Mouse (Mus musculus): ENCODE results near the gene Slc10a1. TPM values are rescaled to one million over a fixed set of nuclear protein-coding genes. Genes with fewer than 3 reads are reported as not detected.
"Not testable (repeated sequence)": the region's sequence is repeated elsewhere in the genome, so short reads cannot be mapped to it uniquely, and the experiment has no call there.

The Slc10a1 gene
- polyA plus RNA-seq, 1 experiment from 2014 or later = 0.68 TPM

DNA sequence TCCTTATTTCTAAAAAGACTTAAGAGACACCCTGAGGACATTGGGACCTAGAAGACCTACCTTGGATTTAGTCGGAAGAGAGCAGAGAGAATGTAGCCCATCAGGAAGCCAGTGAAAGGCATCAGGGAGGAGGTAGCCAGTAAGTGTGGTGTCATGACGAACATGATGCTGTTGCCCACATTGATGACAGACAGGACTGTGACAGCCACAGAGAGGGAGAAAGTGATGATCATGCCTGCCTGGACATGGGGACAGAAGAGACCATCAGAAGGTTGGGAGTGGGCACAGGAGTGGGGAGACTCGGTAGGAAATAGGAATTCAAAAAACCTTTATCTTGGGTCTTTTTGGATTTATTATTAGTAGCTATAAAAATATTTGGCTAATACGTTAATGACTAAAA is 10.5 kb downstream of the Slc10a1 start:
- H3K36me3 ChIP-seq = peaks cover 77% of the 10 kb centered on the region
- WGBS = 87% methylated on average over 4 of the region's 4 CpGs
- H3K4me1 ChIP-seq = no peaks in the 10 kb centered on the region
- no peaks in the 10 kb centered on the region for H3K9me3 ChIP-seq (replicated peaks)
- no peak for DNase-seq (ENCODE audit: low spot score)
- H3K27me3 ChIP-seq (ENCODE audit: low read depth, poor library complexity, severe bottlenecking) = no peaks in the 10 kb centered on the region
- no peak overlapping the region for H3K4me3 ChIP-seq
- no peak overlapping the region for H3K27ac ChIP-seq

DNA sequence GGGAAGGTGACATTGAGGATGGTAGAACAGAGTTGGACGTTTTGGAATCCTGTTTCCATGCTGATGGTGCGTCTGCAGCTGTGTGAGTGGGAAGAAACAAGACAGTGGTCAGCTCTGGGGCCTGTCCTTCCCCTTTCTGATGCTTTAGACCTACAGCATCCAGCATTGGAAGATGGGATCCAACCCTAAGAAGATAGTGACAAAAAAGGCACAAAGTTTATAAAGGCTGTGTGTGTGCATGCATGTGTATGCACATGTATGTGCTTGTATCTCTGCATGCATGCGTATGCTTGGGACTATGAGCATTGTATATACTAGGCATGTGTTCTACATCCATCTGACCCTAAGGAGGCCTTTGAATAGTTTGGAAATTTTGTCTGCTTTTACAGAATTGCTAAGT is 12.5 kb downstream of the Slc10a1 start:
- H3K27ac ChIP-seq = no peak overlapping the region
- no peaks in the 10 kb centered on the region for H3K27me3 ChIP-seq (ENCODE audit: low read depth, poor library complexity, severe bottlenecking)
- H3K9me3 ChIP-seq (replicated peaks) = no peaks in the 10 kb centered on the region
- H3K4me1 ChIP-seq = no peaks in the 10 kb centered on the region
- peaks cover 92% of the 10 kb centered on the region for H3K36me3 ChIP-seq
- DNase-seq (ENCODE audit: low spot score) = no peak
- H3K4me3 ChIP-seq = no peak overlapping the region
- WGBS = 92% methylated on average over 3 of the region's 3 CpGs

DNA sequence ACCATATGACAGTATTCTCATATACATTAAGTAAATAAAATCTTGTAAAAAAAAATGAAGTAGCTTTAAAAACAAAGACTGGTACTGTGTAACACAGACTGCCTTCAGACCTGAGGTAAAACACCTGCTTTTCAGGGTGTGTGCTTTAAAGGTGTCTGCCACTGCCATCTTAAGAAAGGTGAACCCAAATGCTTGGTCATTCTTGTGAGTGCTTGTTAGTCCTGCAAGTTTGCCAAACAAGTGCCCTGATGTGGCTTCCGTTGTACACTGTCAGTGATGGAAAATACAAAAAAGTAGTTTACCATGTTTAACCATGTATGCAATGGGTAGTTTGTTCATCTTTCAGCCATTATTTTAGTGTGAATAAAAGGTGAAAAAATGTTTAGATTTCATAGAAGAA is 16.0 kb downstream of the Slc10a1 start:
- 96% methylated on average over 1 of the region's 1 CpGs for WGBS
- H3K27me3 ChIP-seq (ENCODE audit: low read depth, poor library complexity, severe bottlenecking) = no peaks in the 10 kb centered on the region
- no peaks in the 10 kb centered on the region for H3K9me3 ChIP-seq (replicated peaks)
- no peak for DNase-seq (ENCODE audit: low spot score)
- H3K4me1 ChIP-seq = no peaks in the 10 kb centered on the region
- no peak overlapping the region for H3K4me3 ChIP-seq
- peaks cover 97% of the 10 kb centered on the region for H3K36me3 ChIP-seq
- no peak overlapping the region for H3K27ac ChIP-seq

DNA sequence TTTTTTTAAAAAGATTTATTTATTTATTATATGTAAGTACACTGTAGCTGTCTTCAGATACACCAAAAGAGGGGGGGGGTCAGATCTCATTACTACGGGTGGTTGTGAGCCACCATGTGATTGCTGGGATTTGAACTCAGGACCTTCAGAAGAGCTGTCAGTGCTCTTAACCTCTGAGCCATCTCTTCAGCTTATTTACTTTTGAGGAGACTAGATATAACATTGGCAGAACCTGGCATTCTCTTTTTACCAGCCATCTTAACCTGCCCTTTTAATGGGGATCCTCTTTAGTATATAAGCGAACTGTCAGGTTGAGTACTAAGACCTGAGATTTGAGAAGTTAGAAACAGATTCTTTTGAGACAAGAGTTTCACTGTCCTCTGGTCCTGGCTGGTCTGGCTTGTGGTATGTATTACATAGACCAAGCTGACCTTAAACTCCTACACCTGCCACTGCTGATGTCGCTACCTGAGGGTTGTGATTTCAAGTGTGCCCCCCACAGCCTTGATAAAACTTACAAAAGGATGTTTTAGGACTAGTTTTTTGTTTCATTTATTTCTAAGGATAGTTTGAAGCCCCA is 16.8 kb downstream of the Slc10a1 start:
- no peak for DNase-seq (ENCODE audit: low spot score)
- Histone ChIP-seq H3K27ac (no peak overlapping the region), H3K9me3 (replicated peaks) (no peaks in the 10 kb centered on the region), H3K4me1 (no peaks in the 10 kb centered on the region), H3K36me3 (peaks cover 97% of the 10 kb centered on the region), H3K4me3 (no peak overlapping the region), H3K27me3 (ENCODE audit: low read depth, poor library complexity, severe bottlenecking) (no peaks in the 10 kb centered on the region)
- WGBS = 95% methylated on average over 3 of the region's 3 CpGs

DNA sequence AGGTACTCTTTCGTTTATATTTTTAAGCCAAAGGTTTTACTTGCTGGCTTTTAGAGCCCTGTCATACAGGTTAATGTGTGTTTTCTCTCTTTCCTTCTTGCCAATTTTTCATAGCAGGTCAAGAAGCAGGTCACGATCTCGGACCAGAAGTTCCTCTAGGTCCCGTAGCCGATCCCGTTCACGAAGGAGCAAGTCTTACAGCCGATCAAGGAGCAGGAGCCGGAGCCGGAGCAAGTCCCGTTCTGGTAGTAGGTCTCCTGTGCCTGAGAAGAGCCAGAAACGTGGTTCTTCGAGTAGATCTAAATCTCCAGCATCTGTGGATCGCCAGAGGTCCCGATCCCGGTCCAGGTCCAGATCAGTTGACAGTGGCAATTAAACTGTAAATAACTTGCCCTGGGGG is 18.9 kb downstream of the Slc10a1 start:
- not testable (repeated sequence) for H3K4me1 ChIP-seq; H3K9me3 ChIP-seq (replicated peaks); H3K4me3 ChIP-seq; DNase-seq (ENCODE audit: low spot score); H3K27me3 ChIP-seq (ENCODE audit: low read depth, poor library complexity, severe bottlenecking); H3K27ac ChIP-seq
- 94% methylated on average over 16 of the region's 16 CpGs for WGBS
- H3K36me3 ChIP-seq = peaks cover 80% of the 10 kb centered on the region

DNA sequence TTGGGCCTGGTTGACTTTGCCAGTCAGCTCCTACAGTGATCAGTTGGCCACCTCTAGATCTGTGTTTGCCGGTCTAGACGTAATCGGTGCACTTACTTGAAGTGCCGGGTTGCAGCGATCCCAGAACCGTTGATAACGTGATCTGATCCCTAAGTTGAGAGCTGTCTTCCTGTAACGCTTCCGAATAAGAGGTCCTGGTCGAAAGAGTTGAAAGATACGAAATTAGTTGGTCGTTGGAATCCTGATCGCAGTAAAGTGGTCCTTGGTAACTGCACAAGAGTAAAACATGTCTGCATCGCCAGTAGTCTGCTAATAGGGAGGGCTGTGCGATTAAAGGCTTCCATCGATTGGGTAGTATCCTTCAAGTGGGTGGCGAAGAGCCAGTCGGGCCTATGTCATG is 20.3 kb downstream of the Slc10a1 start:
- 95% methylated on average over 18 of the region's 18 CpGs for WGBS
- Histone ChIP-seq H3K36me3 (peaks cover 66% of the 10 kb centered on the region), H3K4me3 (no peak overlapping the region), H3K4me1 (no peaks in the 10 kb centered on the region), H3K27me3 (ENCODE audit: low read depth, poor library complexity, severe bottlenecking) (no peaks in the 10 kb centered on the region), H3K27ac (no peak overlapping the region), H3K9me3 (replicated peaks) (no peaks in the 10 kb centered on the region)
- no peak for DNase-seq (ENCODE audit: low spot score)

DNA sequence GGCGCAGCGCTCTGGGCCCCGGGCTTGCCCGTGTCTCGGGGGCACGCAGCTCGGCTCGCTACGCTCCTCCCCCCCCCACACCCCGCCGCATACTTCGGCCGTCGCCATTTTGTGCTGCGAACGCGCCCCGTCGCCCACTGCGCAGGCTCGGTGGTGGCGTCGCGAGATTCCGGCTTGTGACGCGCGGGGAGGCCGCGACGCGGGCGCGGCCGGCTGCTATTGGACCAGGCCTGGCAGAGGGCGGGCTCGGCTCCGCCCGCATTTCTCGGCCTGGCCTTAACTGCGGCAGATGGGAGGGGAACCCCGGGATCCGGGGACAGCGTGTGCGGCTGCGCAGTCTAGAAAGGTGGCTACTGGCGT is 22.5 kb downstream of the Slc10a1 start:
- under 1% methylated on average over 46 of the region's 47 CpGs for WGBS
- H3K36me3 ChIP-seq = peaks cover 44% of the 10 kb centered on the region
- no peaks in the 10 kb centered on the region for H3K27me3 ChIP-seq (ENCODE audit: low read depth, poor library complexity, severe bottlenecking)
- peak; percentile 97 for DNase-seq (ENCODE audit: low spot score)
- peak overlapping the region; percentile 98 for H3K27ac ChIP-seq
- H3K9me3 ChIP-seq (replicated peaks) = no peaks in the 10 kb centered on the region
- H3K4me1 ChIP-seq = no peaks in the 10 kb centered on the region
- peak overlapping the region; percentile 91 for H3K4me3 ChIP-seq

DNA sequence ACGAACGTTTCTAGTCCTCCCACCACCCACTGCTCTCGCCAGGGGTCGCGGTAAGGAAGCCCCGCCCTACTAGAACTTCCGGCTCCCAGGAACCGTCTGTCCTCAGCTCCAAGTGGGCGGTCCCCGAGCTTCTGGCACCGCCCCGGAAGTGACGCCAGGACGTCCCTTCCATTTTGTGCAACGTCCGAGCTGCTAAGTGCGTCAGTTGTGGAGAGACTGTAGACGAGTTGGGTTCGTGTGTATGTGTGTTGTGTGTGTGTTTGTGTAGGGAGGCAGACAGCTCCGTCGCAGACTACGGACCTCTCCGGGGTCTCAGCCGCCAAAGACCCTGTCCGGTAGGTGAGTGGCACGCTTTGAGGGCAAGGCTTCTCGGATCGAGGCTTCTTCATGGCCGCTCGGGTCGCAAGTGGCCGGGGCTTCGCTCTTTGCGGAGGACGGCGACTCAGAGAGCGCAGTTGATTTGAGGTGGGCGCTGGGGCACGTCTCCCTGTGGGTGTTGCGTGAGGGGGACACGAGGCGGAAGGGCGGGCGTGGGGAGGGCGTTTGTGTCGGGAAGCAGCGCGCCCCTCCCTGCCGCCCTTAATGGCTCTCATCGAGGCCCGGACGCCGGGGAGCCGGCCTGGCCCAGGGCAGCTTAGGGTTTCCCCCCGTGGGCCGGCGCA is 23.0 kb downstream of the Slc10a1 start, which contains the start of gene Srsf5:
Srsf5 (plus strand) TSS at position 171 of the 662 bp plus-strand sequence.
- peak; percentile 100 for DNase-seq (ENCODE audit: low spot score)
- Histone ChIP-seq H3K9me3 (replicated peaks) (no peaks in the 10 kb centered on the region), H3K4me3 (peak within 1 kb of the TSS; percentile 91), H3K27me3 (ENCODE audit: low read depth, poor library complexity, severe bottlenecking) (no peaks in the 10 kb centered on the region), H3K4me1 (no peaks in the 10 kb centered on the region), H3K36me3 (peaks cover 39% of the 10 kb centered on the region), H3K27ac (peak within 1 kb of the TSS; percentile 98)
- WGBS = under 1% methylated on average over 57 of the region's 57 CpGs

DNA sequence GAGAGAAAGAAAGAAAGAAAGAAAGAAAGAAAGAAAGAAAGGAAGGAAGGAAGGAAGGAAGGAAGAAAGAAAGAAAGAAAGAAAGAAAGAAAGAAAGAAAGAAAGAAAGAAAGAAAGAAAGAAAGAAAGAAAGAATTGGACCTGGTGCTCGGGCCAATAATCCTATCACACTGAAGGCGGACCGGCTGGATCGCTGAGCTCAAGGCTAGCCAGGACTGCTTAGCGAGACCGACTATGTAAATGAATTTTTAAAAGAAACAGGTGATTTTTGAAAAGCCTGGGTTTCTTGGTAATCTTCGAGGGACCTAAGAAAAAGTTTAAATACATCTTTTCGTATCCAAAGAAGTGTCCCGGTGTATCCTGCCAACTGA is 23.6 kb downstream of the Slc10a1 start:
- 2% methylated on average over 9 of the region's 9 CpGs for WGBS
- H3K27ac ChIP-seq = peak overlapping the region; percentile 98
- DNase-seq (ENCODE audit: low spot score) = not testable (repeated sequence)

DNA sequence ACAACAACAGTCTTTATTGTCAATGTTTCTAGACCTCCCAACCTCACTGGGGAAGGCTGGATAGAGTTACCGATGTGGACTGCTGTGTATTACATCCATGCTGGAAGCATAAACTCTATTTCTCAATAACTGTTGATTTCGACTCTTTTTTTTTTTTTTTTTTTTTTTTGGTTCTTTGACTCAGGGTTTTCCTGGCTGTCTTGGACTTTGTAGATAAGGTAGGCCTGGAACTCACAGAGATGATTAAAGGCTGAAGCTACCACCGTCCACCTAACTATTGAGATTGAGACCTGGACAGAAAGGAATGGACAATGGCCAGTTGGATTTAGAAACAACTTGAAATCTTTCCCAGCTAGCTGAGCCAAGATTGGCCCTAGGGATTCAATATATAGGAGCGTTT is 24.3 kb downstream of the Slc10a1 start:
- no peaks in the 10 kb centered on the region for H3K9me3 ChIP-seq (replicated peaks)
- H3K27me3 ChIP-seq (ENCODE audit: low read depth, poor library complexity, severe bottlenecking) = no peaks in the 10 kb centered on the region
- DNase-seq (ENCODE audit: low spot score) = no peak
- 91% methylated on average over 4 of the region's 4 CpGs for WGBS
- peaks cover 29% of the 10 kb centered on the region for H3K36me3 ChIP-seq
- H3K4me1 ChIP-seq = no peaks in the 10 kb centered on the region
- H3K4me3 ChIP-seq = no peak overlapping the region
- no peak overlapping the region for H3K27ac ChIP-seq

More for the DNA sequence above, 23.6 kb downstream of the Slc10a1 start:
- peaks cover 36% of the 10 kb centered on the region for H3K36me3 ChIP-seq
- not testable (repeated sequence) for H3K9me3 ChIP-seq (replicated peaks); H3K27me3 ChIP-seq (ENCODE audit: low read depth, poor library complexity, severe bottlenecking); H3K4me1 ChIP-seq
- H3K4me3 ChIP-seq = peak overlapping the region; percentile 91

DNA sequence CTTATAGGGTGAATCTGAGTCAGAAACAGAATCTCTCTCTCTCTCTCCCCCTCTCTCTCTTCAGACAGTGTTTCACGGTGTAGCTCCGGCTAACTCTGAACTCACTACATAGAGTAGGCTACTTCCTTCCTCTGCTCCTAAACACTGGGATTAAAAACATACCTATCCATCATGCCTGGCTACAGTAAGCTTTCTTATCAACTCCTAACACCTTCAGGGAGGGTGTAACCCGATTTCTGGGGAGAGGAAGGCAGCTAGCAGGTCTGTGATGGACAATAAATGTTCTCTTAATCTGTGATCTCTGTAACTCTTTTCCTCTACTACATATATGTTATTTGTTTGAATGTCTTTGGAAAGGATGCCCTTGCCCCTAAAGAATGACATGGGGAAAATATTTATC is 25.1 kb downstream of the Slc10a1 start:
- no peak for DNase-seq (ENCODE audit: low spot score)
- no peaks in the 10 kb centered on the region for H3K4me1 ChIP-seq
- H3K36me3 ChIP-seq = peaks cover 21% of the 10 kb centered on the region
- H3K27me3 ChIP-seq (ENCODE audit: low read depth, poor library complexity, severe bottlenecking) = no peaks in the 10 kb centered on the region
- H3K9me3 ChIP-seq (replicated peaks) = no peaks in the 10 kb centered on the region
- no peak overlapping the region for H3K4me3 ChIP-seq
- no peak overlapping the region for H3K27ac ChIP-seq
- WGBS = 84% methylated on average over 3 of the region's 3 CpGs

DNA sequence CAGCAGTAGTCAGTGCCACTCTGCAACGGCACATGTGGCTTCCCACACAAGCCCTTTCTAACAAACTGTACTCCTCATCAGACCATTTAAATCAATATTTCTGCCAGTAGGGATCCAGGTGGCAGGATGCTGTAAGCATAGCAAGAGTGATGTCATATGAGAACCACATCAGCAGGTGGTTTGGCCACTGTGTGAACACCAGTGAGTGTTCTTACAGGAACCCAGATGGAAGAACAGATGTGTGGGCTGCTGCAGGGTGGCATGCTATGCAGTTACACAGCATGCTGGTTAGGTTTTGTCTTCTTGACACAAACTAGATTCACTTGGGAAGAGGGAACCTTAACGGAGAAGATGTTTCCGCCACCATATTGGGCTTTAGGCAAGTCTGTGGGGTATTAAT is 26.6 kb downstream of the Slc10a1 start:
- no peaks in the 10 kb centered on the region for H3K4me1 ChIP-seq
- no peak for DNase-seq (ENCODE audit: low spot score)
- H3K36me3 ChIP-seq = peaks cover 6% of the 10 kb centered on the region
- H3K27ac ChIP-seq = no peak overlapping the region
- no peaks in the 10 kb centered on the region for H3K9me3 ChIP-seq (replicated peaks)
- H3K27me3 ChIP-seq (ENCODE audit: low read depth, poor library complexity, severe bottlenecking) = no peaks in the 10 kb centered on the region
- no peak overlapping the region for H3K4me3 ChIP-seq
- 93% methylated on average over 3 of the region's 3 CpGs for WGBS

DNA sequence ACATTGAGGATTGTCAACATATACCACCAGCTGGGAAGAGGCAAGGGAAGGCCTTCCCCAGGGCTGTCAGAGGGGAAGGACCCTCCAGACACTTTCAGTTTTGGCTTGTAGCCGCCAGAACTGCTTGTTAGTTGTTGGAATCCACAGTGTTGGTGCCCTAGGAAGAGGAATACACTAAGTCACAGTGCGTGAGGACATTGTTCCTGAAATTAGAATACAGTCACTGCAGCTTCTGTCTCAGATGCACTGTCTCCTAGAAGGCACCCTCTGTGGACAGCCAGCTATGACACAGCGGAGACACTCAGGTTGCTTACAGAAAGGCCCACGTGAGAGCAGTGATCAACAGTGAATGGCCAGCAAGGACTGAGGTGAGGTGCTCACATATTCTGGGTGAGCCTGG is 29.3 kb downstream of the Slc10a1 start:
- H3K36me3 ChIP-seq = no peaks in the 10 kb centered on the region
- H3K4me3 ChIP-seq = no peak overlapping the region
- 79% methylated on average over 4 of the region's 4 CpGs for WGBS
- no peaks in the 10 kb centered on the region for H3K9me3 ChIP-seq (replicated peaks)
- no peak for DNase-seq (ENCODE audit: low spot score)
- no peaks in the 10 kb centered on the region for H3K4me1 ChIP-seq
- H3K27ac ChIP-seq = no peak overlapping the region
- no peaks in the 10 kb centered on the region for H3K27me3 ChIP-seq (ENCODE audit: low read depth, poor library complexity, severe bottlenecking)

DNA sequence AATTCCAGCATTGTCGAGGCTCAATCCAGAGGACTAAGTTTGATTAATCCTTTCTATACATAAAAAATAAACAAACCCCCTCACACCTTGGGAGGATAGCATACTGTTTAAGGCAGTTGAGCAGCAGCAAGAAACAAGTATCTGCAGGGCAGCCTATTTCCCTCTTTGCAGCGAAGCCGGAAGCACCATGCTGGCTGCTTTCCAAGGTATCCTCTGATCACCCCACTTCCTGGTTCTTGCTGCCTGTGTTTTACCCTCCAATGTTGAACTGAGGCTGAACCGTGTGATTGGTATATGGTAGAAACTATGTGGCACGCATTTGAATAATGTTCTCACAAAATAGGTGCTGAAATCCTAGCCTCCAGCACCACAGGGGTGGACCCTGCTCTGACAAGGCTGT is 29.9 kb downstream of the Slc10a1 start:
- no peak for DNase-seq (ENCODE audit: low spot score)
- no peaks in the 10 kb centered on the region for H3K36me3 ChIP-seq
- H3K27ac ChIP-seq = no peak overlapping the region
- no peak overlapping the region for H3K4me3 ChIP-seq
- no peaks in the 10 kb centered on the region for H3K9me3 ChIP-seq (replicated peaks)
- no peaks in the 10 kb centered on the region for H3K27me3 ChIP-seq (ENCODE audit: low read depth, poor library complexity, severe bottlenecking)
- no peaks in the 10 kb centered on the region for H3K4me1 ChIP-seq
- 78% methylated on average over 5 of the region's 5 CpGs for WGBS
